Mouse (Mus musculus): ENCODE measurements at regions not wholly inside any gene's neighbourhood (a gene's known extent, or its start where the extent isn't known, plus 50 kb on each side); places are given as distances from the start of the nearest gene placed in this dataset.

DNA sequence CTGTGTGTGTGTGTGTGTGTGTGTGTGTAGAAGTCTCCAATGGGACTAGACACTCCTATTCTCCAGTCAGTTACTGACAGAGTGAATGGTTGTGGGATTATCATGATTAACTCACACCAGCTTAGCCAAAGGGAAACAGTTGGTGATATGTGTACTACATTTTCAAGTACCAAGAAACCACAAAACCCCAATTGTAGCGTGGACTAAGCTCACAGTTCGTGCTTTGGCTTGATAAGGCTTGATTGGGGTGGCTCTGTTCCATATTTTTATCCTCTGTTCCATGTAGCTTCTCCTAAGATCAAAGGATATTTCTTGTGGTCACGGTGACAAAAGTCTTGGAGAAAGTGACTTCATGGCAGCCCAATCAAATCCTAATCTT, 51.9 kb upstream of the Tab2 start:
- no peak for TF ChIP-seq NANOG (IDR thresholded peaks at IDR 0.05; ENCODE audit: borderline replicate concordance, low read length)
- TF ChIP-seq CTCF (conservative IDR thresholded peaks at IDR 0.05; ENCODE audit: low read length), result no peak
- TF ChIP-seq POU5F1 (IDR thresholded peaks at IDR 0.05; ENCODE audit: borderline replicate concordance, low read length), result no peak
- H3K9me3 ChIP-seq (ENCODE audit: low read length), result peaks cover 12% of the 10 kb centered on the region
- H3K4me3 ChIP-seq (replicated peaks; ENCODE audit: low read length), result no peak overlapping the region
- no peaks in the 10 kb centered on the region for H3K27me3 ChIP-seq (ENCODE audit: insufficient read depth, low read length)
- H3K4me1 ChIP-seq (replicated peaks; ENCODE audit: low read depth, low read length), result no peaks in the 10 kb centered on the region
- H3K36me3 ChIP-seq (ENCODE audit: insufficient read depth, low read length), result no peaks in the 10 kb centered on the region

DNA sequence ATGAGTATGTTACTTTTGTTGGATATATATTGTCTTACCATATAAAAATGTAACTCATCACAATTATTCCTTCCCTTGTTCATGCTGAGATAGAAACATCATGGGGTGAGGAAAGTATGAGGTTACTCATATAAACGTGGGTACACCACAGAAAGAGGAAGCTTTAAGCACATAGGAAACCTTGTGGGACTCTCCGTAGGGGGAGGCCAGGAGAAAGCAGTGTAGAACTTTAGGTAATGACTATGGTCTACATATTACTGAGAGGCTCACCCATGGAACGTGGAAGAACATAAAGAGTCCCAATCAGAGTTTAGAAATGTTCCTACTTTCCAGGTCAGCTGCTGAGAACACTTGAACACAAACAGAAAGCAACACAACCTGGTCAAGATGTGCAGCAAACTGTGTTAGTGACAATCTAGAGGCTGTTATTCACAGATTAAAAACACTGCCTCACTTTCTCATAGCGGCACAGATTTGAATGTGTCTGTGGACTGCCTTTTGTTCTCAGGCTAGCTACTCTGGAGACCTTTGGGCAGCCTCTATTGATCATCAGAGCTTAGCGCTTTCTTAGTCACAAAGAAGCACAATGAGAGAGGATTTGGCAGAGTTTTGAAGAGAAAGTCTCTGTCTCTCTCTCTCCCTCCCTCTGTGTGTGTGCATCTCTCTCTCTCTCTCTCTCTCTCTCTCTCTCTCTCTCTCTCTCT, 51.4 kb upstream of the Tab2 start:
- TF ChIP-seq POU5F1 (IDR thresholded peaks at IDR 0.05; ENCODE audit: borderline replicate concordance, low read length), result no peak
- TF ChIP-seq NANOG (IDR thresholded peaks at IDR 0.05; ENCODE audit: borderline replicate concordance, low read length), result no peak
- no peak for TF ChIP-seq CTCF (conservative IDR thresholded peaks at IDR 0.05; ENCODE audit: low read length)

More for the DNA sequence above, 51.4 kb upstream of the Tab2 start:
- H3K9me3 ChIP-seq (ENCODE audit: low read length), result peaks cover 12% of the 10 kb centered on the region
- no peaks in the 10 kb centered on the region for H3K27me3 ChIP-seq (ENCODE audit: insufficient read depth, low read length)
- H3K4me3 ChIP-seq (replicated peaks; ENCODE audit: low read length), result no peak overlapping the region
- no peaks in the 10 kb centered on the region for H3K4me1 ChIP-seq (replicated peaks; ENCODE audit: low read depth, low read length)
- H3K36me3 ChIP-seq (ENCODE audit: insufficient read depth, low read length), result no peaks in the 10 kb centered on the region

Measured in E14TG2a.4 (cell line).